In the genomic region with DNA sequence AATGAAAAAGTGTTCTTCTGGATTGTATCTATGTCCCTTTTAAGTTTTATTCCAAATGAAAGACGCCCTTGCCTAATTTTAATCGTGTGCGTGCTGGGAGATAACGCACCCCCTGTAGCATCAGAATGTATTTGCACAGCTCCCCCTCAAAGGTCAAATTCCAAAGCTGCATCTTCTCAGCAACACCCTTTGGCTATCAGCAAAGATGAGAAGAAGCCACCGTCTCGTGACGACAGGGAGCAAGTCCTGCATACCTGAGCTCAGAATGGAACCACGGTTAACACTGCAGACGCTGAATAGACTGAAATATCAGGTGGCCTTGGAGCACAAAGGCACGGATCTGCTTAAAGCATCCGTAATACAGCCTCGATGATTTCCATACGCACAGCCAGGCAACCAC, we compare ENCODE assay signal across 25 mouse cellular contexts.
"Had no signal": no experiment of that assay in that cellular context is flagged by ENCODE, and none has a peak within 500 bp of the region (broad histone marks: within the 10 kb centered on the region; RNA-seq: fewer than 3 reads in every experiment).

No protein-coding gene starts in this region.

- H3K9me3 ChIP-seq: heart, embryonic 15.5 days; hindbrain, embryonic 13.5 days; hindbrain, embryonic 15.5 days; kidney, embryonic 15.5 days; limb, embryonic 15.5 days; liver, embryonic 12.5 days had no signal

- H3K4me2 ChIP-seq: heart, embryonic 15.5 days; hindbrain, embryonic 13.5 days; hindbrain, embryonic 15.5 days; kidney, embryonic 15.5 days; limb, embryonic 13.5 days; limb, embryonic 15.5 days; liver, embryonic 12.5 days had no signal

- H3K4me1 ChIP-seq: hindbrain, embryonic 13.5 days; hindbrain, embryonic 15.5 days; liver, embryonic 12.5 days had no signal

- H3K9ac ChIP-seq: forebrain, postnatal 0 days; heart, embryonic 15.5 days; hindbrain, embryonic 13.5 days; hindbrain, embryonic 15.5 days; kidney, embryonic 15.5 days; limb, embryonic 13.5 days; limb, embryonic 15.5 days; liver, embryonic 12.5 days; liver, embryonic 14.5 days had no signal

- H3K27me3 ChIP-seq: heart, embryonic 15.5 days; hindbrain, embryonic 13.5 days; hindbrain, embryonic 15.5 days; kidney, embryonic 15.5 days; limb, embryonic 13.5 days; limb, embryonic 15.5 days; liver, embryonic 12.5 days had no signal

- H3K4me3 ChIP-seq: heart, adult 2 months; heart, embryonic 15.5 days; hindbrain, embryonic 13.5 days; hindbrain, embryonic 15.5 days; kidney, embryonic 15.5 days; limb, embryonic 13.5 days; limb, embryonic 15.5 days; liver, embryonic 12.5 days had no signal

- ATAC-seq: forebrain, postnatal 0 days; hindbrain, postnatal 0 days; intestine, embryonic 16.5 days; liver, embryonic 12.5 days had no signal

- H3K27ac ChIP-seq: heart, adult 2 months; hindbrain, embryonic 13.5 days; hindbrain, embryonic 15.5 days; hindbrain, postnatal 0 days; kidney, embryonic 15.5 days; kidney, postnatal 0 days; limb, embryonic 13.5 days; limb, embryonic 15.5 days; liver, embryonic 12.5 days; liver, embryonic 14.5 days had no signal

- H3K36me3 ChIP-seq: hindbrain, embryonic 13.5 days; hindbrain, embryonic 15.5 days had no signal

- DNase-seq: forebrain, postnatal 0 days; gastrocnemius, postnatal 14 days; gastrocnemius, postnatal 36 days; heart, adult 11 months; heart, adult 2 months; heart, postnatal 14 days; kidney, adult 11 months; kidney, adult 2 months; kidney, adult 9 months; kidney, postnatal 14 days; kidney, postnatal 36 days; layer of hippocampus, adult 9-11 months; layer of hippocampus, postnatal 36 days; left cerebral cortex, postnatal 4 days had no signal
